15 mouse cellular contexts compared by ENCODE assay signal in genomic region chr3:79866089-79866488, GRCm38 (mm10). TPM values are rescaled to one million over a fixed set of nuclear protein-coding genes. Genes with fewer than 3 reads are reported as not detected.
DNase-seq lines count a peak whose midpoint lies in the region; ATAC-seq and TF ChIP-seq lines count a peak whose summit lies in the region.
"Had no signal": no experiment of that assay in that cellular context is flagged by ENCODE, and none has a peak within 500 bp of the region (broad histone marks: within the 10 kb centered on the region; RNA-seq: fewer than 3 reads in every experiment).

No protein-coding gene starts in this region.

- H3K4me1 ChIP-seq in hindbrain, postnatal 0 days (ENCODE audit: insufficient read depth, low read length), result peaks cover 5% of the 10 kb centered on the region; the same call in 1 of the 2 replicates
- peaks cover 19% of the 10 kb centered on the region for H3K4me1 ChIP-seq in midbrain, embryonic 15.5 days
- H3K4me1 ChIP-seq: embryonic facial prominence, embryonic 13.5 days; heart, embryonic 15.5 days; limb, embryonic 15.5 days had no signal

- no peak overlapping the region for H3K4me2 ChIP-seq in hindbrain, postnatal 0 days (ENCODE audit: low read depth, low read length)
- no peak overlapping the region for H3K4me2 ChIP-seq in midbrain, embryonic 15.5 days
- H3K4me2 ChIP-seq: embryonic facial prominence, embryonic 13.5 days; heart, embryonic 15.5 days; limb, embryonic 15.5 days had no signal

- no peak overlapping the region for H3K9ac ChIP-seq in hindbrain, postnatal 0 days (replicated peaks; ENCODE audit: low read length)
- H3K9ac ChIP-seq in midbrain, embryonic 15.5 days, result no peak overlapping the region
- H3K9ac ChIP-seq: embryonic facial prominence, embryonic 13.5 days; heart, embryonic 15.5 days; limb, embryonic 15.5 days; liver, postnatal 0 days had no signal

- TF ChIP-seq CTCF in hindbrain, postnatal 0 days (IDR thresholded peaks at IDR 0.05; ENCODE audit: low read depth), result no peak

- H3K9me3 ChIP-seq in hindbrain, postnatal 0 days (ENCODE audit: low read length), result no peaks in the 10 kb centered on the region
- H3K9me3 ChIP-seq in midbrain, embryonic 15.5 days, result no peaks in the 10 kb centered on the region
- H3K9me3 ChIP-seq: embryonic facial prominence, embryonic 13.5 days; heart, embryonic 15.5 days; limb, embryonic 15.5 days had no signal

- DNase-seq in cerebellum, postnatal 14 days, result peak; percentile 85 to 90
- no peak for DNase-seq in cerebellum, adult 18-20 months
- peak; percentile 34 for DNase-seq in kidney, adult 18-20 months
- DNase-seq in kidney, postnatal 4 days, result no peak
- DNase-seq in hindbrain, postnatal 0 days (ENCODE audit: low spot score), result no peak
- DNase-seq in lung, postnatal 25 days (ENCODE audit: low spot score), result no peak
- no peak for DNase-seq in spleen, postnatal 14 days (ENCODE audit: low spot score in 2 of 2)
- DNase-seq: adrenal gland, postnatal 36 days; liver, postnatal 0 days; thymus, postnatal 36 days had no signal

- no peak for ATAC-seq in hindbrain, postnatal 0 days
- no peak for ATAC-seq in midbrain, embryonic 15.5 days (replicated peaks)
- ATAC-seq: liver, postnatal 0 days had no signal

- H3K4me3 ChIP-seq in hindbrain, postnatal 0 days (ENCODE audit: low read length), result no peak overlapping the region
- no peak overlapping the region for H3K4me3 ChIP-seq in midbrain, embryonic 15.5 days
- H3K4me3 ChIP-seq: embryonic facial prominence, embryonic 13.5 days; heart, embryonic 15.5 days; limb, embryonic 15.5 days had no signal

- H3K27ac ChIP-seq in hindbrain, postnatal 0 days, result peak overlapping the region; percentile 65; the same call in 1 of the 2 replicates
- peak overlapping the region; percentile 86 for H3K27ac ChIP-seq in midbrain, embryonic 15.5 days
- H3K27ac ChIP-seq: embryonic facial prominence, embryonic 13.5 days; heart, embryonic 15.5 days; limb, embryonic 15.5 days had no signal

- H3K27me3 ChIP-seq in hindbrain, postnatal 0 days (ENCODE audit: insufficient read depth, low read length), result no peaks in the 10 kb centered on the region
- no peaks in the 10 kb centered on the region for H3K27me3 ChIP-seq in midbrain, embryonic 15.5 days (replicated peaks)
- H3K27me3 ChIP-seq: CH12.LX; embryonic facial prominence, embryonic 13.5 days; heart, embryonic 15.5 days; limb, embryonic 15.5 days had no signal

- H3K36me3 ChIP-seq in hindbrain, postnatal 0 days (ENCODE audit: insufficient read depth, low read length), result no peaks in the 10 kb centered on the region
- H3K36me3 ChIP-seq in midbrain, embryonic 15.5 days (replicated peaks), result no peaks in the 10 kb centered on the region
- H3K36me3 ChIP-seq: embryonic facial prominence, embryonic 13.5 days; heart, embryonic 15.5 days; limb, embryonic 15.5 days had no signal

- 47% methylated on average over 3 of the region's 3 CpGs for WGBS in hindbrain, postnatal 0 days
- WGBS in midbrain, embryonic 15.5 days, result 59% methylated on average over 3 of the region's 3 CpGs

RNA-seq across cellular contexts. Expression of gene Tmem144, which starts 13.5 kb away (rescaled TPM):
- 2.6 and 2.7 TPM in 2 replicates for total RNA-seq in hindbrain, postnatal 0 days (2014; rRNA removed)
- 3.1 and 3.2 TPM in 2 replicates for polyA plus RNA-seq in hindbrain, postnatal 0 days (2015; fragmentation: Nextera tagmentation; extraction: Ambion mirVana)
- polyA plus RNA-seq in midbrain, embryonic 15.5 days (2015; fragmentation: Nextera tagmentation; extraction: Ambion mirVana), result 0.87 and 0.96 TPM in 2 replicates

RNA-seq across cellular contexts. Expression of gene Fam198b, which starts 18.2 kb away (rescaled TPM):
- total RNA-seq in hindbrain, postnatal 0 days (2014; rRNA removed), result 2.3 and 3.1 TPM in 2 replicates
- polyA plus RNA-seq in hindbrain, postnatal 0 days (2015; fragmentation: Nextera tagmentation; extraction: Ambion mirVana), result 1.8 and 2.0 TPM in 2 replicates
- polyA plus RNA-seq in midbrain, embryonic 15.5 days (2015; fragmentation: Nextera tagmentation; extraction: Ambion mirVana), result 1.3 and 1.6 TPM in 2 replicates

Comparison
In these comparisons a context has a peak if more than half of its experiments do, and no peak if none do; other contexts are left out.
1. DNase-seq: peak in cerebellum, postnatal 14 days (2 of 2) and kidney, adult 18-20 months (single experiment); none in cerebellum, adult 18-20 months (0 of 2), kidney, postnatal 4 days (0 of 2), hindbrain, postnatal 0 days (single experiment), lung, postnatal 25 days (single experiment) and spleen, postnatal 14 days (0 of 2).